Mouse (Mus musculus) embryonic facial prominence, embryonic 10.5 days (tissue): ENCODE measurements around the gene Sprr4. TPM values are rescaled to one million over a fixed set of nuclear protein-coding genes. Genes with fewer than 3 reads are reported as not detected.
"Not testable (repeated sequence)": the region's sequence is repeated elsewhere in the genome, so short reads cannot be mapped to it uniquely, and the experiment has no call there.

Source experiments
- DNase-seq: peaks from one replicate; pipeline ENCODE4 v3.0.0-alpha.2; 2017; ENCODE audit warnings: low spot score
- H3K27ac ChIP-seq: fragments of 300-500 bp; sonication (generic); replicated peaks from 2 replicates; pipeline ENCODE4 v1.5.1; 2016; ENCODE audit warnings: mild to moderate bottlenecking
- H3K27me3 ChIP-seq: fragments of 300-500 bp; sonication (generic); replicated peaks from 2 replicates; pipeline ENCODE4 v1.6.1; 2016; ENCODE audit warnings: low read depth, mild to moderate bottlenecking; ENCODE audit not compliant: poor library complexity, severe bottlenecking
- H3K36me3 ChIP-seq: fragments of 300-500 bp; sonication (generic); replicated peaks from 2 replicates; pipeline ENCODE4 v1.6.1; 2016; ENCODE audit warnings: mild to moderate bottlenecking, moderate library complexity
- H3K4me1 ChIP-seq: fragments of 300-500 bp; sonication (generic); 2 replicates; pipeline ENCODE4 v1.6.1; 2016
- H3K4me3 ChIP-seq: fragments of 300-500 bp; sonication (generic); 2 replicates; pipeline ENCODE4 v1.5.1; 2016; ENCODE audit warnings: mild to moderate bottlenecking, moderate library complexity
- H3K9me3 ChIP-seq: fragments of 300-500 bp; sonication (generic); 2 replicates; pipeline ENCODE4 v1.6.1; 2016; ENCODE audit warnings: mild to moderate bottlenecking
- WGBS: fragments of 180-500 bp; shearing (Covaris S2); methylation state at CpG from one replicate; pipeline ENCODE4 v1.1.7; 2016; 5-methylcytosine and 5-hydroxymethylcytosine counted together
- polyA plus RNA-seq: library from polyadenylated mRNA; unstranded; fragments of >200 nt; fragmentation: Nextera tagmentation; extraction: Ambion mirVana; gene quantifications from 2 replicates; pipeline ENCODE4 v1.2.1, GENCODE M21; 2016

Sprr4 gene
- not detected in 2 replicates for polyA plus RNA-seq

- Histone ChIP-seq H3K4me3 (no peak within 1 kb of the TSS), H3K4me1 (no peaks in the 10 kb centered on the region), H3K27ac (no peak within 1 kb of the TSS), H3K36me3 (no peaks in the 10 kb centered on the region), H3K27me3 (no peaks in the 10 kb centered on the region), H3K9me3 (no peaks in the 10 kb centered on the region)
- 86% methylated on average over 1 of the region's 1 CpGs for WGBS
- DNase-seq: no peak
Measured at GRCm38 (mm10) chr3:92500393-92500792, at the start of gene Sprr4. Sprr4 (minus strand) TSS chr3:92500493.

GRCm38 (mm10) chr3:92534411-92534810 is 34.1 kb upstream of the Sprr4 start, which contains the start of gene 2310046K23Rik:
2310046K23Rik (minus strand) TSS chr3:92534511.
- Histone ChIP-seq H3K4me3 (no peak within 1 kb of the TSS), H3K4me1 (no peaks in the 10 kb centered on the region), H3K27ac (no peak within 1 kb of the TSS), H3K9me3 (no peaks in the 10 kb centered on the region), H3K36me3 (no peaks in the 10 kb centered on the region), H3K27me3 (no peaks in the 10 kb centered on the region)
- no peak for DNase-seq
- WGBS: 91% methylated on average over 3 of the region's 3 CpGs

- DNase-seq: no peak
- Histone ChIP-seq H3K36me3 (no peaks in the 10 kb centered on the region), H3K27me3 (no peaks in the 10 kb centered on the region), H3K9me3 (no peaks in the 10 kb centered on the region), H3K27ac (no peak overlapping the region), H3K4me1 (no peaks in the 10 kb centered on the region), H3K4me3 (no peak overlapping the region)
Measured at GRCm38 (mm10) chr3:92512325-92512724, 12.0 kb upstream of the Sprr4 start.

GRCm38 (mm10) chr3:92510786-92511185 is 10.5 kb upstream of the Sprr4 start:
- no peaks in the 10 kb centered on the region for H3K27me3 ChIP-seq
- no peak overlapping the region for H3K4me3 ChIP-seq
- DNase-seq: peak; percentile 25
- H3K4me1 ChIP-seq: no peaks in the 10 kb centered on the region
- no peaks in the 10 kb centered on the region for H3K36me3 ChIP-seq
- no peak overlapping the region for H3K27ac ChIP-seq
- no peaks in the 10 kb centered on the region for H3K9me3 ChIP-seq

- no peaks in the 10 kb centered on the region for H3K27me3 ChIP-seq
- H3K36me3 ChIP-seq: no peaks in the 10 kb centered on the region
- no peak for DNase-seq
- 82% methylated on average over 1 of the region's 1 CpGs for WGBS
- H3K9me3 ChIP-seq: no peaks in the 10 kb centered on the region
- H3K4me3 ChIP-seq: no peak overlapping the region
- no peaks in the 10 kb centered on the region for H3K4me1 ChIP-seq
- H3K27ac ChIP-seq: no peak overlapping the region
Measured at GRCm38 (mm10) chr3:92508185-92508584, 7.9 kb upstream of the Sprr4 start.

GRCm38 (mm10) chr3:92503528-92503927 is 3.2 kb upstream of the Sprr4 start:
- no peaks in the 10 kb centered on the region for H3K36me3 ChIP-seq
- no peak for DNase-seq
- no peak overlapping the region for H3K27ac ChIP-seq
- no peaks in the 10 kb centered on the region for H3K4me1 ChIP-seq
- no peak overlapping the region for H3K4me3 ChIP-seq
- no peaks in the 10 kb centered on the region for H3K27me3 ChIP-seq
- H3K9me3 ChIP-seq: no peaks in the 10 kb centered on the region

DNA sequence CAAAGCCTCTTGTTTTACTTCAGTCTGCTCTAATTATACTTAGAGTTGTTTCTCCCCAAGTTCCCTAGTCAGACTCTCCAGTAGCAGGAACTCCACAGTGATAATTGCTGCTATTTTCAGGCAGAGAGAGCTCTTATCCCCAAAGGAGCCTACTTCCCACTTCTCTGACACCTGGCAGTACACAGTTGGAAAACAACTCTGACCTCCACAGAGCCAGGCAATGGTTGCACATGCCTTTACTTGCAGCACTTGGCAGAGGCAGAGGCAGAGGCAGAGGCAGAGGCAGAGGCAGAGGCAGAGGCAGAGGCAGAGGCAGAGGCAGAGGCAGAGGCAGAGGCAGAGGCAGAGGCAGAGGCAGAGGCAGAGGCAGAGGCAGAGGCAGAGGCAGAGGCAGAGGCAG is 10.0 kb downstream of the Sprr4 start:
- H3K27ac ChIP-seq, H3K4me1 ChIP-seq, DNase-seq, H3K4me3 ChIP-seq, H3K36me3 ChIP-seq, H3K9me3 ChIP-seq, H3K27me3 ChIP-seq: not testable (repeated sequence)

DNA sequence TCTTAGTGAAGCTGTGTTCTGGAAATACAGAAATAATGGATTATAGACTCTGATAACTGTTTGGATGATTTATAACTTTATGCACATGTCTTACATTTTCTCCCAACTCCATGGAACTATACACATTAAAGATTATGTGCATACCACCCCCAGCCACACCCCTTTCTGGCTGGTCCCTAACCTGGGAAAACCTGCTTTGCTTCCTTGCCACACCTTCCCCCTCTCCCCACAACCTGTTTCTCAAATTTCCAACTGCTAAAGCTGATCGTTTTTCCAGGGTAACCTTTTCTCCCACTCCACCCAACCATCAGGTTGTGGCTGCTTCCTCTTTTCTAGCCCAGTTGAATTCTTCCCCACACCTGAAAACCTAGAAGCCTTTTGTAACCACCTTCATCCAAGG is 14.0 kb downstream of the Sprr4 start:
- DNase-seq: no peak
- Histone ChIP-seq H3K36me3 (no peaks in the 10 kb centered on the region), H3K4me3 (no peak overlapping the region), H3K9me3 (no peaks in the 10 kb centered on the region), H3K27me3 (no peaks in the 10 kb centered on the region), H3K4me1 (no peaks in the 10 kb centered on the region), H3K27ac (no peak overlapping the region)
- 61% methylated on average over 1 of the region's 1 CpGs for WGBS

DNA sequence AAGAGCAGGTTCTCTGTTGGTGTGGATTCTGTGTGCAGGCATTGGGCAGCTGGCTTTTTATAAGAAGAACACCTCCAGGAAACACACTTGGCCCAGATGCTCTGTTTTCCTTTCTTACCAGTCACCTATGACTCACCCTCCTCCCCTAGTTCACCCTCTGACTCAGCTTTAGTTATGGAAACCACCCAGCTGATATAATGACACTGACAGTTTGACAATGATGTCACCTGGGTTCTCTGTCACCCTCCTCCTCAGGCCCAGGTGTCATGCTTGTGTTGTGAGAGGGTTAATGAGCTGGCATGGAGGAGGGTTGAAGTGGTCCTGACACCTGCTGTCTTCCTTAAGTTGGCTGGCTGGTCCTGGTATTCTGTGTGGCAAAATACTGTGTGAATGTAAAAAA is 14.4 kb downstream of the Sprr4 start, which contains the start of gene Sprr1a:
Sprr1a (minus strand) TSS at position 33 of the 400 bp plus-strand sequence.
- Histone ChIP-seq H3K4me1 (no peaks in the 10 kb centered on the region), H3K4me3 (no peak within 1 kb of the TSS), H3K27ac (no peak within 1 kb of the TSS), H3K27me3 (no peaks in the 10 kb centered on the region), H3K9me3 (no peaks in the 10 kb centered on the region), H3K36me3 (no peaks in the 10 kb centered on the region)
- no peak for DNase-seq

DNA sequence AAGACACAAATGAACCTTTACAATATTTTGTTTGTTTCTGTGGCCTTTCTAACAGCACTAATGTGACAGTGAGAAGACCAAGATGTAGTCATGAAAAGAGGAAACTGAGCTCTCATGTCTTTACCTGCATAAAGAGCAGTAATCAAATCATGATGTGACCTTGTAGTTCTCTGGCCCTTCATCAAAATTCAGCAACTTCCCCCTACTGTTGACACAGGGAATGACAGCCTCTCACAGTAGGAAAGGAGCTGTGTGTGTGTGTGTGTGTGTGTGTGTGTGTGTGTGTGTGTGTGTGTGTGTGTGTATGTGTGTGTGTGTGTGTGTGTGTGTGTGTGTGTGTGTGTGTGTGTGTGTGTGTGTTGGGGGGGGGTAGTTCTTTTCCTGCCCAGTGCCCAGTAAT is 19.0 kb downstream of the Sprr4 start:
- H3K4me1 ChIP-seq, H3K9me3 ChIP-seq, H3K27me3 ChIP-seq, DNase-seq, H3K4me3 ChIP-seq, H3K27ac ChIP-seq, H3K36me3 ChIP-seq: not testable (repeated sequence)

DNA sequence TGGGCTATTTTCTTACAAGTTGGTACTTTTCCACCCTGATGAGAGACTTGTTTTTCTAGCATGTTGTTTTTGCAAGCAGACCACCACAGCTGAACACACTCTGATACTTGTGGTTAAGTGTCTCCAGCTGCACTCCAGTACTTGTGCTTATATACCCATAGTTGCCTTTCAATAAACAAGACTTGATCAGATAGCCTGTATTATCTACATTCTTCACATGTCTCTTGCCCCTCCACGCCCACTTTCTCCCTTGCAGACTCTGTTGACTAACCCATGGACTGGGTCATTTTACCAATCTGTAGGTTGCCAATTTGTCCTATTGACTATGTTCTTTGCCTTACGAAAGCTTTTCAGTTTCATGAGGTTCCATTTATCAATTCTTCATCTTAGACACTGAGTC is 30.2 kb downstream of the Sprr4 start:
- DNase-seq: no peak
- 81% methylated on average over 2 of the region's 2 CpGs for WGBS
- H3K4me1 ChIP-seq: no peaks in the 10 kb centered on the region
- no peaks in the 10 kb centered on the region for H3K27me3 ChIP-seq
- H3K27ac ChIP-seq: no peak overlapping the region
- no peaks in the 10 kb centered on the region for H3K36me3 ChIP-seq
- H3K4me3 ChIP-seq: no peak overlapping the region
- H3K9me3 ChIP-seq: no peaks in the 10 kb centered on the region

DNA sequence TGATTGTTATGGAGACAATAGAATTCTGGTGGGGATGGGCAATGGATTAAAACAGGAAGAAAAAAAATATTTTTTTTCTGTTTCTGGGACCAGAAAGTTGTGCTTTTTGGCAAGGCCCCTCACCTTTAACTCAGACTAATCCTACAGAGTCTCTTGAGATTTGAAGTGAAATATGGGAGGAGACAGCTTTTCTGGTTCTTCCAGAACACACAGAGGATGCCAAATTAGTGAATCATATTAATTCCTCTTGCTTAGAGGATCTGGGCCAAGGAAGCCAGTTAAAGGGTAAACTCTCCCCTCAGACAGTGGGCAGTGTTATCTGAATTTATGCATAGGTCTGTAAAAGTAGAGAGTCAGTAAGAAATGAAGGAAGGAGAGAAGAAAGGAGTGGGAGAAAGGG is 32.9 kb downstream of the Sprr4 start:
- Histone ChIP-seq H3K36me3 (no peaks in the 10 kb centered on the region), H3K4me3 (no peak overlapping the region), H3K9me3 (no peaks in the 10 kb centered on the region), H3K27me3 (no peaks in the 10 kb centered on the region), H3K4me1 (no peaks in the 10 kb centered on the region), H3K27ac (no peak overlapping the region)
- no peak for DNase-seq

DNA sequence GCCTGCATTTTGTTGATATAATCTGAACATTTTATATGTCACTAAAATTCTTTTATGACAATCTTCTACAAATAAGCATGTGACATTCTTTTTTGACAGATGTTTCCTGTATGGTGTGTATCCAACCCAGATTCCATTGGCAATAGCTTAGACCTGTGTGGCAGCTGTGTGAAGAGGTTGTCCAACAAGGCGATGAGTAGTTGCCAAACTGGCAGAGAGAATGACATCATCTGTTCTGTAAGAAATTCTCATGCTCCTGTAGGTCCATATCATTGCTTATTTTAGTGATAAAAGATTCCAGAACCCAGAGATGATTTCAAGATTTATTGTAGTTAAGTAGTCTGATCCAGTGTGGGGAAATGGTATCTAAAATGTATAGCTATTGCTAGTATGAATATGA is 33.7 kb downstream of the Sprr4 start:
- no peak for DNase-seq
- H3K27me3 ChIP-seq: no peaks in the 10 kb centered on the region
- H3K4me1 ChIP-seq: no peaks in the 10 kb centered on the region
- no peaks in the 10 kb centered on the region for H3K9me3 ChIP-seq
- H3K27ac ChIP-seq: no peak overlapping the region
- H3K36me3 ChIP-seq: no peaks in the 10 kb centered on the region
- no peak overlapping the region for H3K4me3 ChIP-seq
- 91% methylated on average over 1 of the region's 1 CpGs for WGBS

DNA sequence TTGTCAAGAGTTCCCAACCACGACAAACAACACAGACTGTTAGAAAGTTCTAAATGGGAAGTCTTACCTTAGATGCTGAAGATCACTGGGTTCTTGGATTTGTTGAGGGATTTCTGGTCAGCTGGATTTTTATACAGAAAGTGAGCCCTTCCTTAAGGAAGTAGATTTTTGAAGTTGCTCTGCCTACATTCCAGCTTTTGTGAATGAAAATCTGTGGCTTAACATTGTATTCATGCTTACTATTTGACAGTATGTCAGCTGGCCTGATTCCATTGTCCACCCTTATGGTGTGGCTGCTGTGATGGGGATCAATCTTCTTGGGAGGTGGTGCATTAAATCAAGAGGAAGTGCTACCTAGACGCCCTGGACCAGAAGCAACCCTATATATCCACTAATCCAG is 41.7 kb downstream of the Sprr4 start, which contains the start of gene Sprr3:
Sprr3 (minus strand) TSS at position 101 of the 400 bp plus-strand sequence.
- Histone ChIP-seq H3K27me3 (no peaks in the 10 kb centered on the region), H3K27ac (no peak within 1 kb of the TSS), H3K4me1 (no peaks in the 10 kb centered on the region), H3K36me3 (no peaks in the 10 kb centered on the region), H3K4me3 (no peak within 1 kb of the TSS), H3K9me3 (no peaks in the 10 kb centered on the region)
- 69% methylated on average over 2 of the region's 2 CpGs for WGBS
- no peak for DNase-seq
